Mouse (Mus musculus) MEL (cell line): ENCODE results near the gene Map4k1.
"Not testable (repeated sequence)": the region's sequence is repeated elsewhere in the genome, so short reads cannot be mapped to it uniquely, and the experiment has no call there.

Experiments used
- CTCF ChIP-seq, 3 experiments: IDR thresholded peaks in 2 of 3; conservative IDR thresholded peaks in 1 of 3; 2 replicates each; pipeline ENCODE4 v1.5.1; 2011 to 2012; ENCODE audit warnings: low read length in 3 of 3, low read depth in 2 of 3, mild to moderate bottlenecking in 2 of 3, improper control_type of control experiment in 1 of 3, inconsistent platforms in 1 of 3, mixed read lengths in 1 of 3, moderate library complexity in 1 of 3; ENCODE audit not compliant: control insufficient read depth in 1 of 3, insufficient read depth in 1 of 3, poor library complexity in 1 of 3, severe bottlenecking in 1 of 3
- EP300 ChIP-seq, 2 experiments: IDR thresholded peaks; 2 replicates each; pipeline ENCODE4 v1.6.1; 2011; ENCODE audit warnings: improper control_type of control experiment in 2 of 2, low read length in 2 of 2, low read depth in 1 of 2, mild to moderate bottlenecking in 1 of 2
- MAZ ChIP-seq: IDR thresholded peaks from 2 replicates; pipeline ENCODE4 v1.6.1; 2012; ENCODE audit warnings: low read depth, mild to moderate bottlenecking, inconsistent platforms, low read length, improper control_type of control experiment
- POLR2A ChIP-seq, 2 experiments: IDR thresholded peaks; 2 replicates each; pipeline ENCODE4 v1.6.1; 2011 to 2012; ENCODE audit warnings: low read length in 2 of 2, mild to moderate bottlenecking in 2 of 2, control low read depth in 1 of 2, improper control_type of control experiment in 1 of 2, low read depth in 1 of 2, moderate library complexity in 1 of 2; ENCODE audit not compliant: control insufficient read depth in 1 of 2, insufficient read depth in 1 of 2, poor library complexity in 1 of 2
- SIN3A ChIP-seq: IDR thresholded peaks from 2 replicates; pipeline ENCODE4 v1.6.1; 2012; ENCODE audit warnings: low read length, improper control_type of control experiment, inconsistent platforms
- SMC3 ChIP-seq: IDR thresholded peaks from 2 replicates; pipeline ENCODE4 v1.6.1; 2011; ENCODE audit warnings: low read depth, low read length, improper control_type of control experiment

- TF ChIP-seq CTCF (IDR thresholded peaks at IDR 0.05 in 2 of 3, conservative IDR thresholded peaks at IDR 0.05 in 1 of 3; ENCODE audit: control insufficient read depth in 1 of 3, insufficient read depth in 1 of 3, low read depth in 2 of 3, low read length in 3 of 3, poor library complexity in 1 of 3, severe bottlenecking in 1 of 3); MAZ; SIN3A; POLR2A (IDR thresholded peaks at IDR 0.05; ENCODE audit: control insufficient read depth in 1 of 2, insufficient read depth in 1 of 2, low read depth in 1 of 2, low read length in 2 of 2, poor library complexity in 1 of 2); SMC3; EP300 (IDR thresholded peaks at IDR 0.05; ENCODE audit: low read depth in 1 of 2, low read length in 2 of 2): not testable (repeated sequence)
These were observed 13.7 kb upstream of the Map4k1 start for GRCm38 (mm10) chr7:28968120-28968519.
